Mouse (Mus musculus) left cerebral cortex, adult 18-20 months (tissue): ENCODE measurements around the gene Trap1a. TPM values are rescaled to one million over a fixed set of nuclear protein-coding genes. Genes with fewer than 3 reads are reported as not detected.
A peak's percentile ranks its signal among the peaks of the same experiment; 100 is the strongest.
"Not testable (repeated sequence)": the region's sequence is repeated elsewhere in the genome, so short reads cannot be mapped to it uniquely, and the experiment has no call there.

Source experiments
- DNase-seq, 2 experiments: peaks; one replicate each; pipeline ENCODE4 v3.0.0; 2021 to 2022; ENCODE audit warnings: low spot score in 2 of 2, mixed read lengths in 1 of 2
- long read RNA-seq, 2 experiments: library from polyadenylated mRNA; stranded (forward); transcript quantifications; one replicate each; pipeline ENCODE4 v2.0.0; 2021
- total RNA-seq, 2 experiments: library from RNA; stranded (reverse); gene quantifications; 2 replicates each; pipeline ENCODE4 v1.2.3; 2021

The Trap1a gene
- total RNA-seq, result not detected
- long read RNA-seq, experiment 1, result 0 reads
- long read RNA-seq, experiment 2, result 0 reads

DNA sequence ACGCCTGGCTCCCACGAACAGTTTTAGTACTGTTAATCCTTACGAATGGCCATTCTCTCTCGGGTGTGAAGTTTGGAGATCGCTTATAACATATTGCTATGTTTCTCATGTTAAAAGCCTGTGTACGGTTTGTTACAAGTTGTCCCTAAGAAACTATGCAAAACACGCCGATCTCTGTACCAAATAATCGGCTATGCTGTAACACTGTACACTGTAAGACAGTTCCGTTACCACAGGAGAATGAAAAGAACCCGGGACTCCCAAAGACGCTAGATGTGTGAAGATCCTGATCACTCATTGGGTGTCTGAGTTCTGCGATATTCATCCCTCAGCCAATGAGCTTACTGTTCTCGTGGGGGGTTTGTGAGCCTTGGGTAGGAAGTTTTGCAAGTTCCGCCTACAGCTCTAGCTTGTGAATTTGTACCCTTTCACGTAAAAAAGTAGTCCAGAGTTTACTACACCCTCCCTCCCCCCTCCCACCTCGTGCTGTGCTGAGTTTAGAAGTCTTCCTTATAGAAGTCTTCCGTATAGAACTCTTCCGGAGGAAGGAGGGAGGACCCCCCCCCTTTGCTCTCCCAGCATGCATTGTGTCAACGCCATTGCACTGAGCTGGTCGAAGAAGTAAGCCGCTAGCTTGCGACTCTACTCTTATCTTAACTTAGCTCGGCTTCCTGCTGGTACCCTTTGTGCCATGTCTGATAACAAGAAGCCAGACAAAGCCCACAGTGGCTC is at the start of gene Trap1a:
Gene Trap1a, plus strand, starts transcription at position 421 of the 732 bp plus-strand sequence.
- DNase-seq, result no peak

DNA sequence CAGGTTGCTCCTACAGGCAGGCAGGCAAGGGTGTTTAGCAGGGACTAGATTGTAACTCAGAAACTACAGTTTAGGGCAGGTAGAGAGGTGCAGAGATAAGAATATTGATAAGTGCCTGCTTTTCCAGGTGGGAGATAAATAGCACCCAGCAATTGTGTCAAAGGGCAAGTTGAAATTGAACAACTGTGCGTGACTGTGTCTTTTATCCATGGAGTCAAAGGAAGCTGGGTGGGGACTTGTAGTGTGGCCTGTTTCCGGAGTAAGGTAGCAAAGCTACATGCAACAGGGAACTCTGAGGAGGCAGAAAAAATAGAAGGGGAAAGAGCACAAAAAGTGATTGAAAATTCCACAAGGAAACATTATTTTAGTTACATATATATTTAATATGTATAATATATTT is 40.4 kb upstream of the Trap1a start:
- no peak for DNase-seq

DNA sequence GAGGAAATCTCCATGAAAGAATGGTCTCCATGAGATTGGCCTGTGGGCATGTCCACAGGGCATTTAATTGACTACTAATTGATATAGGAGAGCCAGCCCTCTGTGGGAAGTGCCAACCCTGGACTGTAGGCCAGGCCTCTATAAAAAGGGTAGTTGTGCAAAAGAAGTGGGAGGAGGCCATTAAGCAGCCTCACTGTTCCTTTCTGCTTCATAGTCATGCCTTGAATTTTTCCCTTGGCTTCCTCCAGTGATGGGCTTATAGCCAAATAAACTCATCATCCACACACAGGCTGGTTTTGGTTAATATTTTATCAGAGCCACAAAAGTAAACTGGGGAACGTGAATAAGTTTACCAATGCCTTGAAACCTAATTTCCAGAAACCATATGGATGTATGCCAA is 38.2 kb upstream of the Trap1a start:
- DNase-seq, result no peak

DNA sequence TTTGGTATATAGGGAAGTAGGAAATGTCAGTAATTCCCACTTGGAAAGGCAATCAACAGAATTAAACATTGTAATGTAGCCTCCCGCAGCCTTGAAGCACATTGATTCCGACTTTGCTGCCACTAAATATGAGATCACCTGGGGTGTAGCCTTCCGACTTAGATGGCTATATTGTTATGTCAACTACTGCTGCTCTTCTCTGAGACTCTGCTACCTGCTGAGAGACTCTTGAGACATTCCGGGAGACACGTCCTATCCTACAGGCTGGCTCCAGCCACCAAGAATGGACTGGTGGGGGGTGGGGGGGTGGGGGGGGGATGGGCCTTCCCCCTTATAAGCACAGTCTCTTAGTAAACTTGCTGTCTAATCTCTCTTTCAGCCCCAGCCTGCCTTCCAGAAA is 16.1 kb upstream of the Trap1a start:
- DNase-seq, result not testable (repeated sequence)

DNA sequence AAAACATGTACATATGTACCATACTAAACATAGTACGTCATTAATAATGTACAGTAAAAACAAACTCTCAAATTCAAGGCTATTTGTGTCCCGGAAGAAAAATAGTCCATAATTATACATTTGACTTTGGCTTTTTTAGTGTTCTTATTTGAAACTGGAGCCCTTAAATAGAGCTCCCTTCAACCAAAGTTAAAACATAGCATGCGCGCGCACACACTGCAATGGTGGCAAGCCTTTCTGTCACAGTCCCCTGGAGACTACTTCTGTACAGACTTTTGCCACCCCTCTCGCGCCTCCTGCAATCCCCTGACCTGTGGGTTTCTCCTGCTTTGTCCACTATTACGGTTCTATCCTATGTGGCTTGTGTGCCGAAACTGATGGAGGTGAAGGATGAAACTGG is 900 bp upstream of the Trap1a start:
- DNase-seq, result no peak

DNA sequence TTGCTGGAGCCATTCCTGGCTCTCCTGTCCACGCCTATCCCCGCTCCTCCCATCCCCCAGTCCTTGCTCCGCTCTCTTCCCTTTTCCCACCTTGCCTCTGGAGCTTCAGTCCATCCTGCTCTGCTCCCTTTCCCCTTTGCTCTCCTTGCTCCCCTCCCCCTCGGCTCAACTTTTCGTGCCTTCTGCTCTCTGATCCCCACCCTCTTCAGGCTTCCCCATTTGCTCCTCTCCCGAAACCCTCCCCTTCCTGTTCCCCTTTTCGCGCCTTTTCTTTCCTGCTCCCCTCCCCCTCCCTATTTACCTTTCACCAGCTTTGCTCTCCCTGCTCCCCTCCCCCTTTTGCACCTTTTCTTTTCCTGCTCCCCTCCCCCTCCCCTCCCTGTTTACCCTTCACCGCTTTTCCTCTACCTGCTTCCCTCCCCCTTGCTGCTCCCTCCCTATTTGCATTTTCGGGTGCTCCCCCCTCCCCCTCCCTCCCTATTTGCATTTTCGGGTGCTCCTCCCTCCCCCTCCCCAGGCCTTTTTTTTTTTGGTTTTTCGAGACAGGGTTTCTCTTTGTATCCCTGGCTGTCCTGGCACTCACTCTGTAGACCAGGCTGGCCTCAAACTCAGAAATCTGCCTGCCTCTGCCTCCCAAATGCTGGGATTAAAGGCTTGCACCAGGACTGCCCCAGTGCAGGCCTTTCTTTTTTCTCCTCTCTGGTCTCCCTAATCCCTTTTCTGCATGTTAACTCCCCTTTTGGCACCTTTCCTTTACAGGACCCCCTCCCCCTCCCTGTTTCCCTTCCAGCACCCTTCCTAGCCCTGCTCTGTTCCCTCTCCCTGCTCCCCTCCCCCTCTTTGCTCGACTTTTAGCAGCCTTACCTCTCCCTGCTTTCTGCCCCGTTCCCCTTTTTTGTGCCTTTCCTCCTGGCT is 1.3 kb downstream of the Trap1a start:
- DNase-seq, result no peak

DNA sequence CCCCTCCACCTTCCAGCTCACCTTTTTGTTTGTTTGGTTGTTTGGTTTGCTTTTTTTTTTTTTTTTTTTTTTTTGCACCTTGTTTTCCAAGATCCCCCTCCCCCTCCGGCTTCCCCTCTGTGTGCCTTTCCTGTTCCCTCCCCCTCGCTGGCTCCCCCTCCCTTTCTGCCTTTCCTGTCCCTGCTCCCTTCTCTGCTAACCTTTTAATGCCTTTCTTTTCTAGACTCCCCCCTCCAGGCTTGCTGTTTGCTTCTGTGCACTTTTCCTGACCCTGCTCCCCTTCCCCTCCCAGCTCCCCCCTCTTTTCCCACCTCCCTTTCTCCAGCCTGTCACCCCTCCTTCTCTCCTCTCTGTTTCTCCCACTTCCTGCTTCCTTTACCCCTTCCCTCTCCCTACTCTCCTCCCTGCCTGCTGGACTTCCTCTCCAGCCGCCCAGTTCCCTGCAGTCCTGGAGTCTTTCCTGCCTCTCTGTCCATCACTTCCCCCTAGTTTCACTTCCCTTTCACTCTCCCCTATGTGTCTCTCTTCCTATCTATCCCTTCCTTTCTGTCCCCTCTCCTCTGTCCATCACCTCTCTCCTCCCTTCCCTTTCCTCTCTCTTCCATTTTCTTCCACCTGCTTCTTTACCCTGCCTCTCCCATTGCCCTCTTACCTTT is 2.1 kb downstream of the Trap1a start:
- DNase-seq, result no peak

DNA sequence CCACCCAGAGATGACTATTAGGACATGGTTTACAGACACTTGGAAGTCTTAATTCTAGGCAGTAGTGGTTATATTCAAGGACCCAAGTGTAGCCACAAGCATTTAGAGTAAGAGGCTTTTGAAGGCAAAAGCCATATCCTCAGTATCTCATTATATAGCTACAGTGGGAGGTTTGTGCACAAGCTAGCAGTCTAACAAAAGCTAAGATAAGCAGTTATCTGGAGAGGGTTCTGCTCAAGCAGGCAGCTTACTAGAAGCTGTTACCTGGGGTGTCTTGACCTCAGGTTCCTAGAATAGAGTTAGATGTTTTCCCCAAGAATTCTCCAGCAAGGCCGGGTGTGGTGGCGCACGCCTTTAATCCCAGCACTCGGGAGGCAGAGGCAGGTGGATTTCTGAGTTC is 6.1 kb downstream of the Trap1a start:
- no peak for DNase-seq

DNA sequence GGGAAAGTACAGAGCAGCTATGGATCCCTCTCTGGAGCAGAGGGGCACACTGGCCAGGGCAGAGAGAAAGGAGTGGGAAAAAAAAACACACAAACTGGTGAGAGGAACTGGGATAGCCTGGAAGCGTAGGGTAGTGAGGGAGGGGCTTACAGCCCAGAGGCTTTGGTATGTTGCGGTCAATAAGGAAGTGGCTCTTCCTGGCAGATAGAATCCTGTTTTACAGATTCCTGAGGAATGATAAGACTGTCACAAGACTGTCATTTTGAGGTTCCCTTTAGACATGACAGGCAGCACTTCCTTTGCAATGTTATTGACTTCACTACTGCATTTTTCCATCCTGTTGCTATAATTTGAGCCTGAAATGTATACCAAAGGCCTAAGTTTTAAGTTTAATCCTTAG is 7.7 kb downstream of the Trap1a start:
- no peak for DNase-seq

DNA sequence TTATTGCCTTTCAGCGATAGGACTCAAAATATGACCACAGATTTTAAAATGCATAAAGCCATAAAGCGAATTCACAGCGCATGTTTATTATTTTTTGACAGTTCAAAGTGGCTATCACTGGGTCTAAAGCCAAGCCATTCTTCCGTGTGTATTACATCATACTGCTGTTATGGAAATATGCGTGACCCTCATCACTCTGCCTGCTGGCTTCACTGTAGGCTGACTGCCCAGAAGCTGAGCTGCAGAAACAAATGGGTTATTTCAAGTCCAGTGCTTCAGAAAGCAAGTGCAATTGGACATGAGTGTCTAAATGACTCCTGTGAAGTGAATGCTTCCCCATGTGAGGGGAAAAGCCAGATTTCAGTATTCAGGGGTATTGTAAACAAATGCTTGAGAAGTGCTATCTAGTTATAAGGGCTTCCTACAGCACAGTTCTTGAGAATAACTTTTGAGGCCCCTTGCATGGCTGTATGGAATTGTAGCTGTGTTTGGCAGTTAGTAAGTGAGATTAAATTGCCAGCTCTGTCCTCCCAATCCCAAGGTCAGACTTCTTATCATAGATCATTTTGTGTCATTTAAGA is 18.8 kb downstream of the Trap1a start:
- no peak for DNase-seq

DNA sequence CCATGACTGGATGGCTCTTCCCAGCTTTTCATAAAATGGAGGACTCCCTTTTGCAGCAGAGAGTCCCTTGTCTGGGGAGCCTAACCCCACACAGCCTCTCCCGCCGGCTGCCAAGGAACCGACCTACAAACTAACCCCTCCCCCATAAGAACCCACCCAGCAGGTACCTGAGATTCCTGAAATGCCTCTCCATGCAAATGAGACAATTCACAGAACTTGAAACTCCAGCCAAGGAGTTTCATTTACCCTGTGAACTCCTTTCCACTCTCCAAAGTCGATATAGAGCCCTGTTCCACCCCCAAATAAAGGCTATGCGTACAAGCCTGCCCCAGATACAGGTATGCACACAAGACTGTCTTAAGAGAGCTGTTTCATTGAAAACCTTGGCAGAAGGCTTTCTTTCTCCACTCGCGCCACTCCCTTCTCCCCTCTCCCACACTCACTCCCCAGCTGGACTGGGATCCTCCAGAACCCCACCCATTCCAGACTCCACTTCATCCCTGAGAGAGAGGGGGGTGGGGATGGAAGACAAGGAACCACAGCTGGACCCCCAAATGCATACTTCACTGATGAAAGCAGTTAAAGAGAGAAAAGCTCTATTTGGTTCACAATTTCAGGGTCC is 24.3 kb downstream of the Trap1a start:
- DNase-seq, result no peak

DNA sequence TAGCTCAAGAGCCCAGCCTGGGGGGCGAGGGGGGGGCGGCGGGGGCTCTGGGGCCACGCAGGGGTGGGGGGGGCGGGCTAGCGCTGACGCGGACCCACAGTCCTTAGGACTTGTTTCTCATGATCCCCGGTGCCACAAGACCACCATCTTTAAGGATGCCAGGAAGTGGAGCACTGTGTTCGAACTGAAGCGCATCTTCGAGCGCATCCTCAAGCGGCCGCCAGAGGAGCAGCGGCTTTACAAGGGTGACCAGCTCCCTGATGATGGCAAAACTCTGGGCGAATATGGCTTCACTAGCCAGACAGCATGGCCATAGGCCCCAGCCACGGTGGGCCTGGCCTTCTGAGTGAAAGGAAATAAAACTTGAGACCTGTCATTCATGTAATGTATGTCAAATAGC is 24.9 kb downstream of the Trap1a start:
- no peak for DNase-seq

DNA sequence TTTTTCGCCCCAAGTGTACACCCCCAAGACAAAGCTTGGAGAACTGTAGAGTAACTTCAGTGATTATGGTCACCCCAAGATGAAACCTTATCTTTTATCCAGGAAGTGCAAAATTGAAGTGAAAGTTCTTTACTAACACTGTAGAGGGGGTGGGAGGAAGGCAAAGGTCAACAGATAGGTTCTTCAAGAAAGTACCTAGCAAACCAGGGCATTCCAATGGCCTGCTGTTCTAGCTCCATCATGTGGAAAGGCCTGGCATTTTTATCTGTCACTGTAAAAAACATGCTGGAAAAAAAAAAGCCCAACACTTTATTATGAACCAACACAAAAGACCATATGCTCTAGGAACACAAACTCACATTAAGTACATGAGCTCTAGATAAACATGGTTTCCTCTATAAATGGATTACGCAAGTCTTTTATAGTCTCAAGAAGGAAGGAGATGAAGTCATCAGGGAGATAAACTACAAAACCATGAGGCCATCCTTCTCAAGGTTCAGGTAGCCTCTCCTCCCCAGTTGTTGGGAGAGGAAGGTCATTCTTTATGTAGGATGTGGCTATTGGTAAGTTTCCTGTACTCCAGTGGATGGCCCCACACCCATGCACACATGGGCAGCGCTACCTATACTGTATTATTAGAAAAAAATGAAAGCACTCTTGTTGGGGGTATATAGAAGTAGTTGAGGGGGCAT is 33.5 kb downstream of the Trap1a start:
- no peak for DNase-seq

DNA sequence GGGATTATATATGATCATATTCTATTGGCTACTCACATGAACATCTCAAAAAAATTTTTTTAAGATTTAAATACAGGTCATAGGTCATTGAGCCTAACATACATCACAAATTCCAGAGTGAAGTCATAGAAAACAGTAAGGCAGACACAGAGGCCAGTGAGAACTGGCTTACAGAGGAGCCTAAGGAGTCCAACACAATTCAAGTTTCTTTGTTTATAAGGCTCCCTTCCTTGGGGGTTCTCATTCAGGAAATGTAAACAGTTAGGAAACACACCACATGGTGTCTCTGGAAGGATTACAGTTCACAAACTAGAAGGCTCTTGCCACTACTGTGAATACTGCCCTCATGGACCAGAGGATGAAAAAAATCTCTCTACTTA is 34.0 kb downstream of the Trap1a start:
- DNase-seq, result no peak

DNA sequence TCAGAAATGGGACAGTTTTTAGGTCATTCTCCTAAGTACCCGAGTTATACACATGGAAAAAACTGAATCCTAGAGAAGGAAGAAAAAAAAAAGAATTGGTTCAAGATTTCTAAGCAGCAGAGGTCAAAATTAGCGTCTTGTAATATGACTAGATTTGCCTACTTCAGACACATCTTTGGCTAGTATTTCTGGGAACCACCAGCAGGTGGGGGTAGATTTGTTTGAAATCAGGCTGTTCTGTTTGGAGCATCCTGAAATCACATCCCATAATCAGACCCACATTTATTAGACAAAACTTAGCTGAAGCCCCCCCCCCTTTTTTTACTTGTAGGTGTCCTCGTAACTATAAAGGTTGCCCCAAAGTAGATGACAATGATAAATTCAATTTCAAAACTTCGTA is 35.6 kb downstream of the Trap1a start:
- DNase-seq, result peak; percentile 22 to 34

DNA sequence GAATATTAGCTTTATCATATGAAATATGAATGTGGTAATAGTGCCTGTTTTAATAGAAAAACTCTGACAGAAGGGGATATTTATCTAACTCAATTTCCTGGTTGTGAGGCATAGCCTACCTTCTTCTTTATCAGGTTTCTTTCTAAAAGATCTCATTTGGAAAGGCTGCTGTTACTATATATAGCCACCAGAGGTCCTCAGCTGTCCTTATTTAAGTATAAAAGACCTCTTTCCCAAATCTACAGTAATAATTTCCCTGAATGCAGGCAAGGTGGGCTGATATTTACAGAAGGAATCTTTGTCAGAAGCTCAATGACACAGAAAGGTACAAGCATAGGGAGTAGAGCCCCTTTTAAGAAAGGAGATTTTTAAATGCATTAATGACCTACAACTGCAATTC is 39.2 kb downstream of the Trap1a start:
- no peak for DNase-seq
